Mouse (Mus musculus): ENCODE results near the gene Hic1.

Hic1 gene

GRCm38 (mm10) chr11:75118141-75118540 is 51.2 kb downstream of the Hic1 start:
- WGBS = 53% methylated on average over 2 of the region's 2 CpGs

- 61% methylated on average over 6 of the region's 6 CpGs for WGBS
These were observed 52.9 kb downstream of the Hic1 start for GRCm38 (mm10) chr11:75116379-75116778.

Data from cerebral cortex, adult 2 months (tissue).